Mouse (Mus musculus) cerebellum, postnatal 4 days (tissue): ENCODE results near the gene Cdk12.

Experiments
- DNase-seq, 2 experiments: peaks; one replicate each; pipeline ENCODE4 v3.0.0; 2022; ENCODE audit warnings: low spot score in 2 of 2, mixed read lengths in 1 of 2

The Cdk12 gene

GRCm38 (mm10) chr11:98317479-98317878 is 114.6 kb downstream of the Cdk12 start:
- DNase-seq: no peak

GRCm38 (mm10) chr11:98318421-98319116 is 115.7 kb downstream of the Cdk12 start:
- no peak for DNase-seq

GRCm38 (mm10) chr11:98319120-98319519 is 116.3 kb downstream of the Cdk12 start:
- DNase-seq: no peak

GRCm38 (mm10) chr11:98319544-98319943 is 116.7 kb downstream of the Cdk12 start:
- DNase-seq: no peak

- DNase-seq: no peak
Observed at GRCm38 (mm10) chr11:98319944-98320343, 117.1 kb downstream of the Cdk12 start.

- peak in 1 of 2 experiments; percentile 86 for DNase-seq
Observed at GRCm38 (mm10) chr11:98320381-98320780, 117.5 kb downstream of the Cdk12 start.

GRCm38 (mm10) chr11:98320806-98321676 is 118.2 kb downstream of the Cdk12 start:
- peak in 1 of 2 experiments; percentile 87 for DNase-seq

GRCm38 (mm10) chr11:98321677-98322003 is 118.8 kb downstream of the Cdk12 start:
- DNase-seq: no peak

- DNase-seq: no peak
Observed at GRCm38 (mm10) chr11:98322159-98322558, 119.3 kb downstream of the Cdk12 start.

GRCm38 (mm10) chr11:98323136-98323866 is 120.4 kb downstream of the Cdk12 start:
- DNase-seq: no peak

- no peak for DNase-seq
Observed at GRCm38 (mm10) chr11:98323933-98324332, 121.1 kb downstream of the Cdk12 start.

- no peak for DNase-seq
Observed at GRCm38 (mm10) chr11:98325191-98325820, 122.4 kb downstream of the Cdk12 start.

- no peak for DNase-seq
Observed at GRCm38 (mm10) chr11:98325821-98326218, 123.0 kb downstream of the Cdk12 start.

GRCm38 (mm10) chr11:98326741-98327135 is 123.9 kb downstream of the Cdk12 start:
- DNase-seq: no peak

GRCm38 (mm10) chr11:98327136-98328030 is 124.5 kb downstream of the Cdk12 start:
- DNase-seq: no peak

- DNase-seq: no peak
Observed at GRCm38 (mm10) chr11:98328031-98328370, 125.1 kb downstream of the Cdk12 start.
